In the genomic region with DNA sequence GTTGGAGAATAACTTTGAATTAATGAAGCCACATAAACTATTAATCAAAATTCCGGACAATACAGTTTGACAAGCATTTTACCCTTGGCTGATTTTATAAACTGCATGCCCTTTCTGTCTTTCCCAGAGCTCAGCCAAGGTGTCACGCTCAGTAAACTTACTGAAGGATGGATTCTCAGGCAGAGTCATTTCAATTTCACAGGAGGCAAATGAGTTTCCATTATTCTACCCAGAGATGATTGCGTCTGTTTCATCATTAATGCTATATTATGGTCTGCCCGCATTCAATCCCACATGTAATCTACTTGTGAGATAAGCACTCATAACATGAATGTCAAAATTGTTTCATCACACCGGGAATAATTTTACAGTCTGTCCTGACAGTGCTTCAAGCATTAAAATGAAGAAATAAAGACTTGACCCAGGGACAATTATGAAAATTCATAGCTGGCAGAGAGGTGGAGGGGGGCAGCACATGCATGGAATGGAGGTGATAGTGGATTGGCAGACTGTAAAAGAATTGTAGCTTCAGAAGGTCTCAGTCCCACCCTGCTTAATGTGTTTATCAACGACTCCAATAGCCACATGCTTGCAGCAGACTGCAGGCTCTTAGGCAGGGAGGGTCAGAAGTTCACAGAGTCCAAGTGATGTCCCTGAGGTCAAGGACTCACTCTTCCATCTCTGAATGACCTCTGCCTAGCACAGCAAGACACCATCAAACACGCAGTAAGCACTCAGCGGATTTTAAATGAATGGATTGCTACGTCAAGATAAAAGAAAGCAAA, we compare ENCODE assay signal across 34 mouse cellular contexts. TPM values are rescaled to one million over a fixed set of nuclear protein-coding genes. Genes with fewer than 3 reads are reported as not detected.
DNase-seq lines count a peak whose midpoint lies in the region; ATAC-seq and TF ChIP-seq lines count a peak whose summit lies in the region.
"Had no signal": no experiment of that assay in that cellular context is flagged by ENCODE, and none has a peak within 500 bp of the region (broad histone marks: within the 10 kb centered on the region; RNA-seq: fewer than 3 reads in every experiment).

No protein-coding gene starts in this region.

- no peak for ATAC-seq in liver, postnatal 0 days
- peak; percentile 31 for ATAC-seq in Patski
- ATAC-seq in neural tube, embryonic 13.5 days (ENCODE audit: low read depth), result peak; percentile 66
- ATAC-seq: forebrain, embryonic 13.5 days; inflammation-experienced regulatory T-cells, adult 6 months; liver, embryonic 12.5 days had no signal

- CTCF ChIA-PET in Patski (lab: Charles Lee), result no interaction called here

- H3K9ac ChIP-seq in liver, adult 2 months (ENCODE audit: low read depth, low read length), result no peak overlapping the region
- H3K9ac ChIP-seq in liver, postnatal 0 days (replicated peaks), result no peak overlapping the region
- H3K9ac ChIP-seq in neural tube, embryonic 13.5 days, result no peak overlapping the region
- H3K9ac ChIP-seq: embryonic facial prominence, embryonic 13.5 days; forebrain, embryonic 13.5 days; limb, embryonic 12.5 days; liver, embryonic 12.5 days; lung, embryonic 14.5 days had no signal

- H3K4me1 ChIP-seq in liver, adult 2 months (ENCODE audit: control insufficient read depth, insufficient read depth, low read length), result no peaks in the 10 kb centered on the region
- no peaks in the 10 kb centered on the region for H3K4me1 ChIP-seq in liver, postnatal 0 days (ENCODE audit: insufficient read depth)
- peaks cover 17% of the 10 kb centered on the region; the same call in 1 of the 2 replicates for H3K4me1 ChIP-seq in neural tube, embryonic 13.5 days (replicated peaks)
- H3K4me1 ChIP-seq: embryonic facial prominence, embryonic 13.5 days; forebrain, embryonic 13.5 days; limb, embryonic 12.5 days; liver, embryonic 12.5 days had no signal

- H3K79me2 ChIP-seq in liver, adult 2 months (ENCODE audit: control insufficient read depth, insufficient read depth, low read length), result no peaks in the 10 kb centered on the region

- no peak for TF ChIP-seq EP300 in liver, postnatal 0 days (IDR thresholded peaks at IDR 0.05; ENCODE audit: low read depth)

- H3K4me2 ChIP-seq in liver, postnatal 0 days (ENCODE audit: low read depth, low read length), result no peak overlapping the region
- H3K4me2 ChIP-seq in neural tube, embryonic 13.5 days, result no peak overlapping the region
- H3K4me2 ChIP-seq: embryonic facial prominence, embryonic 13.5 days; forebrain, embryonic 13.5 days; limb, embryonic 12.5 days; liver, embryonic 12.5 days; lung, embryonic 14.5 days had no signal

- POLR2A ChIA-PET in Patski (lab: Charles Lee), result no interaction called here

- no peak for TF ChIP-seq CTCF in liver, adult 2 months (IDR thresholded peaks at IDR 0.05; ENCODE audit: low read depth, low read length)
- TF ChIP-seq CTCF in liver, postnatal 0 days (IDR thresholded peaks at IDR 0.05; ENCODE audit: low read depth), result no peak
- TF ChIP-seq CTCF in Patski (IDR thresholded peaks at IDR 0.05), result no peak
- TF ChIP-seq CTCF in brain, embryonic 14.5 days (IDR thresholded peaks at IDR 0.05; ENCODE audit: borderline replicate concordance, extremely low read depth, insufficient read depth, insufficient read length), result no peak

- peak; percentile 74 for DNase-seq in liver, adult 2 months (ENCODE audit: extremely low read depth, low read depth, low spot score)
- DNase-seq in liver, postnatal 0 days, result no peak
- DNase-seq in Patski (ENCODE audit: low read depth, low spot score), result peak; percentile 47
- DNase-seq in brain, embryonic 14.5 days (ENCODE audit: low read depth), result peak; percentile 54
- no peak for DNase-seq in thymus, postnatal 36 days
- no peak for DNase-seq in lung, adult 18-20 months
- DNase-seq: adrenal gland, postnatal 36 days; cerebellum, adult 11-12 months; cerebellum, postnatal 10 days; gastrocnemius, adult 2 months; kidney, adult 18-20 months; kidney, postnatal 14 days; lung, embryonic 14.5 days; right cerebral cortex, adult 18-20 months; thymus, adult 18-20 months; thymus, postnatal 4 days had no signal

- H3K36me3 ChIP-seq in liver, adult 2 months (ENCODE audit: control insufficient read depth, insufficient read depth, low read length), result peaks cover 88% of the 10 kb centered on the region
- H3K36me3 ChIP-seq in liver, postnatal 0 days (replicated peaks; ENCODE audit: insufficient read depth, low read length), result peaks cover 71% of the 10 kb centered on the region
- H3K36me3 ChIP-seq in neural tube, embryonic 13.5 days, result peaks cover 51% of the 10 kb centered on the region

- H3K4me3 ChIP-seq in liver, adult 2 months (ENCODE audit: insufficient read depth, low read depth, low read length), result no peak overlapping the region
- no peak overlapping the region for H3K4me3 ChIP-seq in liver, postnatal 0 days (ENCODE audit: low read depth, low read length)
- H3K4me3 ChIP-seq in neural tube, embryonic 13.5 days, result no peak overlapping the region
- H3K4me3 ChIP-seq: embryonic facial prominence, embryonic 13.5 days; erythroblast, embryonic 14.5 days; forebrain, embryonic 13.5 days; gastrocnemius, adult 2 months; limb, embryonic 12.5 days; liver, embryonic 12.5 days had no signal

- no peaks in the 10 kb centered on the region for H3K27me3 ChIP-seq in liver, adult 2 months (ENCODE audit: control insufficient read depth, insufficient read depth, low read length)
- no peaks in the 10 kb centered on the region for H3K27me3 ChIP-seq in liver, postnatal 0 days (ENCODE audit: insufficient read depth, low read length)
- H3K27me3 ChIP-seq in Patski, result no peaks in the 10 kb centered on the region
- H3K27me3 ChIP-seq in neural tube, embryonic 13.5 days, result no peaks in the 10 kb centered on the region
- H3K27me3 ChIP-seq: embryonic facial prominence, embryonic 13.5 days; forebrain, embryonic 13.5 days; limb, embryonic 12.5 days; liver, embryonic 12.5 days had no signal

- in situ Hi-C loops in Patski (cut with MboI; ENCODE audit: low pct_unique_long_range_greater_than_20kb), result no loop called here

- H3K27ac ChIP-seq in liver, adult 2 months (replicated peaks; ENCODE audit: insufficient read depth, low read depth, low read length), result no peak overlapping the region
- no peak overlapping the region for H3K27ac ChIP-seq in liver, postnatal 0 days (ENCODE audit: low read depth)
- peak overlapping the region; percentile 71 for H3K27ac ChIP-seq in neural tube, embryonic 13.5 days (replicated peaks)
- H3K27ac ChIP-seq: embryonic facial prominence, embryonic 13.5 days; forebrain, embryonic 13.5 days; gastrocnemius, adult 2 months; limb, embryonic 12.5 days; liver, embryonic 12.5 days had no signal

- TF ChIP-seq POLR2A in liver, adult 2 months (IDR thresholded peaks at IDR 0.05; ENCODE audit: extremely low read depth, insufficient read depth, low read length), result no peak
- no peak for TF ChIP-seq POLR2A in brain, embryonic 14.5 days (IDR thresholded peaks at IDR 0.05; ENCODE audit: borderline replicate concordance, extremely low read depth, insufficient read depth, insufficient read length, poor library complexity, severe bottlenecking)

- no peaks in the 10 kb centered on the region for H3K9me3 ChIP-seq in liver, postnatal 0 days (ENCODE audit: low read length)
- H3K9me3 ChIP-seq in neural tube, embryonic 13.5 days, result no peaks in the 10 kb centered on the region
- H3K9me3 ChIP-seq: embryonic facial prominence, embryonic 13.5 days; forebrain, embryonic 13.5 days; limb, embryonic 12.5 days; liver, embryonic 12.5 days had no signal

- WGBS in liver, adult 2 months, result 62% methylated on average over 9 of the region's 9 CpGs
- WGBS in liver, postnatal 0 days (ENCODE audit: insufficient replicate concordance), result 72% methylated on average over 9 of the region's 9 CpGs
- 41% methylated on average over 9 of the region's 9 CpGs for WGBS in neural tube, embryonic 13.5 days

RNA-seq across cellular contexts. Expression of a gene that starts 34.8 kb away (rescaled TPM):
- 91.3 and 95.4 TPM in 2 replicates for total RNA-seq in liver, adult 2 months (2014; rRNA removed)
- 87.1 and 89.7 TPM in 2 replicates for polyA plus RNA-seq in liver, adult 2 months (2012; rRNA removed)
- polyA plus RNA-seq in liver, postnatal 0 days (2015; fragmentation: Nextera tagmentation; extraction: Ambion mirVana), result 145 TPM in 2 replicates
- 30.7 TPM for polyA plus RNA-seq in Patski (2021)
- 76.3 and 76.9 TPM in 2 replicates for polyA plus RNA-seq in brain, embryonic 14.5 days (2012; rRNA removed)
- 172 and 181 TPM in 2 replicates for polyA plus RNA-seq in neural tube, embryonic 13.5 days (2015; fragmentation: Nextera tagmentation; extraction: Ambion mirVana)

RNA-seq across cellular contexts. Expression of a gene that starts 57.4 kb away (rescaled TPM):
- not detected in 2 replicates for total RNA-seq in liver, adult 2 months (2014; rRNA removed)
- polyA plus RNA-seq in liver, adult 2 months (2012; rRNA removed), result not detected in 2 replicates
- polyA plus RNA-seq in liver, postnatal 0 days (2015; fragmentation: Nextera tagmentation; extraction: Ambion mirVana), result not detected in 2 replicates
- polyA plus RNA-seq in Patski (2021), result not detected
- polyA plus RNA-seq in brain, embryonic 14.5 days (2012; rRNA removed), result not detected in 2 replicates
- polyA plus RNA-seq in neural tube, embryonic 13.5 days (2015; fragmentation: Nextera tagmentation; extraction: Ambion mirVana), result not detected in 2 replicates
- total RNA-seq: adrenal gland, postnatal 36 days; gastrocnemius, adult 2 months; gastrocnemius, postnatal 4 days; heart, adult 8-10 months; heart, postnatal 25 days; layer of hippocampus, adult 8-10 months; left cerebral cortex, postnatal 14 days; megakaryocyte, adult 5-6 weeks had no signal
- polyA plus RNA-seq: C2C12; cortical plate, adult 2 months; embryonic facial prominence, embryonic 13.5 days; erythroblast, embryonic 14.5 days; forebrain, embryonic 13.5 days; frontal cortex, adult 2 months; heart, embryonic 14.5 days; inflammation-experienced regulatory T-cells, adult 6 months; limb, embryonic 12.5 days; liver, embryonic 12.5 days; lung, embryonic 14.5 days; stomach, embryonic 16.5 days had no signal

Comparison
In these comparisons a context has a peak if more than half of its experiments do, and no peak if none do; other contexts are left out.
1. DNase-seq: peak in liver, adult 2 months (single experiment), Patski (single experiment) and brain, embryonic 14.5 days (single experiment); none in liver, postnatal 0 days (single experiment), thymus, postnatal 36 days (0 of 2) and lung, adult 18-20 months (0 of 2).